Mouse (Mus musculus) skeletal muscle tissue, adult 2 months (tissue): ENCODE results near the gene Hmgcs2.

Experiments used
- DNase-seq: peaks from one replicate; pipeline ENCODE4 v3.0.0-alpha.2; 2012; ENCODE audit warnings: low read depth, low spot score

The Hmgcs2 gene

GRCm38 (mm10) chr3:98336661-98337654 lies 56.7 kb downstream of the Hmgcs2 start:
- no peak for DNase-seq

DNA sequence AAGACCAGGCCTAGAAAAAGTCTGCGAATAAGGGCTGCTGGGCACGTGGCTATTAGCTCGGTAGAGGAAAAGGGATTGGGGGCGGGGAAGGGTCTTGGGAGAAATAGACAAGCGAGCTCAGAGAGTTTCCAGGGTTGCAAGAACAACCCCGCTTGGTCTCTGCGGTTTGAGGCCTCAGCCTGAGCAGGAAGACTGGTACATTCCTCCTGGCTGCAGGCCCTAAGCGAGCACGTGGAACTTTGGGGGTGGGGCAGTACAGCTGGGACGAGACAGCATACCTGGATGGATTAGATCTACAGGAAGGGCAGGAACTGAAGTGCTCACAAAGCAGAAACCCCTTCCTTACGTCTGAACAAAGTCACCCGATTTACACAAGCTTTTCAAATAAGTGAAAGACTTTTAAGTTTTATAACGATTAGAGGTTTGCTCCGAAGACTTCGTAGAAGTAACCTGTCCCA lies 58.4 kb downstream of the Hmgcs2 start:
- no peak for DNase-seq

- no peak for DNase-seq
Observed at GRCm38 (mm10) chr3:98339097-98339705, 59.0 kb downstream of the Hmgcs2 start.

- DNase-seq = peak; percentile 56
Observed at GRCm38 (mm10) chr3:98339706-98340109, 59.5 kb downstream of the Hmgcs2 start, which contains the start of gene Phgdh. Phgdh (minus strand) TSS chr3:98339990.

- DNase-seq = no peak
Observed at GRCm38 (mm10) chr3:98340818-98341594, 60.8 kb downstream of the Hmgcs2 start.

GRCm38 (mm10) chr3:98343235-98343634 lies 63.0 kb downstream of the Hmgcs2 start:
- no peak for DNase-seq

- no peak for DNase-seq
Observed at GRCm38 (mm10) chr3:98348106-98348505, 67.9 kb downstream of the Hmgcs2 start.

- no peak for DNase-seq
Observed at GRCm38 (mm10) chr3:98348705-98349104, 68.5 kb downstream of the Hmgcs2 start.

- DNase-seq = peak; percentile 52
Observed at GRCm38 (mm10) chr3:98353892-98354291, 73.7 kb downstream of the Hmgcs2 start.

DNA sequence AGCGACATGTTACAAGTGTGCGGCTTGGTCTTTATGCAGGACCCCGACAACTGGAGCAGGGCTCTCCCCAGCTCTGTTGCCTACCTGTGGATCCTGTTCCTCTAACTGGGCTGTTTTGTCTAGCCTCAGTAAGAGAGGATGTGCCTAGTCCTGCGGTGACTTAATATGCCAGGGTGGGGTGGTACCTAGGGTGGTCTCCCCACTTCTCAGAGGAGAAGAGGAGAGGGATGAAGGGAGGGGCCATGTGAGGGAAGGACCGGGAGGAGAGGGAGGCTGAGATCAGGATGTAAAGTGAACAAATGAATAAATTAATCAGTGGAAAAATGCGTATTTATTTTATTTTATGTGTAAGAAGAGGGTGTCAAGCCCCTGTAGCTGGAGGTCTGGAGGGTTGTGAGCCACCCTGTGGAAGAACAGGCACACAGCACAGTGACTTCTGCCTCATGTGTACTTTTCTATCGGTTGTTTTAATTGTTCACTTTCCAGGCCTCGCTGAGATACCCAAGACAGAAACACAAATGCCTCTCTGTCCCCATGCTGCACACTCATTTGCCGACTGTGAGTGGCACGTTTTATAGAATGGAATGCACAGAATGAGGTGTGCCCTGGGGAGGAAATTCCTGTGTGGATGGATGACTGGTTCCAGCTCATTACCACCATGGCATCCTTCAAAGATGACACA lies 75.2 kb downstream of the Hmgcs2 start:
- DNase-seq = no peak

GRCm38 (mm10) chr3:98356026-98356365 lies 75.8 kb downstream of the Hmgcs2 start:
- no peak for DNase-seq

GRCm38 (mm10) chr3:98356632-98357370 lies 76.6 kb downstream of the Hmgcs2 start:
- no peak for DNase-seq
